Mouse (Mus musculus): Measurements from ENCODE around the gene Stxbp5l. TPM values are rescaled to one million over a fixed set of nuclear protein-coding genes. Genes with fewer than 3 reads are reported as not detected.
"Not testable (repeated sequence)": the region's sequence is repeated elsewhere in the genome, so short reads cannot be mapped to it uniquely, and the experiment has no call there.

The Stxbp5l gene
- polyA plus RNA-seq, 1 experiment from 2014 or later: 2.4 TPM

GRCm38 (mm10) chr16:37389201-37389905 is 4.6 kb upstream of the Stxbp5l start:
- H3K4me2 ChIP-seq (ENCODE audit: low read depth, low read length): no peak overlapping the region
- 0 out of 2 replicates have a peak, but pooled peaks cover under 1% of the 10 kb centered on the region for H3K4me1 ChIP-seq (ENCODE audit: control insufficient read depth, insufficient read depth, low read length)
- peak; percentile 52 for ATAC-seq
- WGBS: 52% methylated on average over 4 of the region's 4 CpGs
- no peaks in the 10 kb centered on the region for H3K36me3 ChIP-seq (ENCODE audit: control insufficient read depth, insufficient read depth, low read length)
- no peak overlapping the region; the same call in 1 of the 2 replicates for H3K27ac ChIP-seq (ENCODE audit: low read length)
- no peak overlapping the region for H3K4me3 ChIP-seq (ENCODE audit: low read length)
- no peaks in the 10 kb centered on the region for H3K27me3 ChIP-seq (replicated peaks; ENCODE audit: control insufficient read depth, insufficient read depth, low read length)
- no peak overlapping the region for H3K9ac ChIP-seq (ENCODE audit: low read depth, low read length)
- H3K9me3 ChIP-seq (ENCODE audit: control insufficient read depth, low read length): no peaks in the 10 kb centered on the region

DNA sequence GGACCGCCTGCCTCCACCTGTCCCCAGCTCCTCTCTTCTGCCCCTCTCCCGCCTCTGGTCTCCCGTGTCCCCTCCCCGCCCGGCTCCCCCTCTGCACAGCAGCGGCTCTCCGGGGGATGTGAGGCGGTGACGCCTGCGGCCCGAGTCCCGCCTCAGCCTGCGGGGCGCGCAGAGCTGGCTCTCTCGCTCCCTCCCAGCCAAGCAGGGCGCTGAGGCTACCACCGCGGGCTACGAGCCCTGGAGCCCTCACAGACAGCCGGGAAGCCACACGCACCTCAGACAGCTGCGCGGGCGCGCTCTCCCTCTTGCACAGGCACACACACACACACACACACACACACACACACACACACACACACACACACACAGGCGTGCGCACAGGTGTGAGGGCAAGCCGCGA is 393 bp downstream of the Stxbp5l start:
- Histone ChIP-seq H3K9me3 (ENCODE audit: control insufficient read depth, low read length) (no peaks in the 10 kb centered on the region), H3K4me3 (ENCODE audit: low read length) (peak overlapping the region; percentile 58), H3K27ac (ENCODE audit: low read length) (no peak overlapping the region), H3K4me2 (ENCODE audit: low read depth, low read length) (peak overlapping the region; percentile 99), H3K9ac (ENCODE audit: low read depth, low read length) (peak overlapping the region; percentile 59), H3K4me1 (ENCODE audit: control insufficient read depth, insufficient read depth, low read length) (peaks cover 6% of the 10 kb centered on the region; the same call in 1 of the 2 replicates), H3K27me3 (replicated peaks; ENCODE audit: control insufficient read depth, insufficient read depth, low read length) (no peaks in the 10 kb centered on the region), H3K36me3 (ENCODE audit: control insufficient read depth, insufficient read depth, low read length) (no peaks in the 10 kb centered on the region)
- ATAC-seq: peak; percentile 75; the same call in 1 of the 2 replicates
- 2% methylated on average over 30 of the region's 30 CpGs for WGBS

GRCm38 (mm10) chr16:37383426-37383825 is 1.3 kb downstream of the Stxbp5l start:
- Histone ChIP-seq H3K9me3 (ENCODE audit: control insufficient read depth, low read length) (no peaks in the 10 kb centered on the region), H3K4me2 (ENCODE audit: low read depth, low read length) (no peak overlapping the region), H3K4me1 (ENCODE audit: control insufficient read depth, insufficient read depth, low read length) (peaks cover 6% of the 10 kb centered on the region; the same call in 1 of the 2 replicates), H3K27me3 (replicated peaks; ENCODE audit: control insufficient read depth, insufficient read depth, low read length) (no peaks in the 10 kb centered on the region), H3K9ac (ENCODE audit: low read depth, low read length) (no peak overlapping the region), H3K4me3 (ENCODE audit: low read length) (no peak overlapping the region), H3K36me3 (ENCODE audit: control insufficient read depth, insufficient read depth, low read length) (no peaks in the 10 kb centered on the region), H3K27ac (ENCODE audit: low read length) (no peak overlapping the region)
- WGBS: 54% methylated on average over 4 of the region's 4 CpGs
- ATAC-seq: no peak

DNA sequence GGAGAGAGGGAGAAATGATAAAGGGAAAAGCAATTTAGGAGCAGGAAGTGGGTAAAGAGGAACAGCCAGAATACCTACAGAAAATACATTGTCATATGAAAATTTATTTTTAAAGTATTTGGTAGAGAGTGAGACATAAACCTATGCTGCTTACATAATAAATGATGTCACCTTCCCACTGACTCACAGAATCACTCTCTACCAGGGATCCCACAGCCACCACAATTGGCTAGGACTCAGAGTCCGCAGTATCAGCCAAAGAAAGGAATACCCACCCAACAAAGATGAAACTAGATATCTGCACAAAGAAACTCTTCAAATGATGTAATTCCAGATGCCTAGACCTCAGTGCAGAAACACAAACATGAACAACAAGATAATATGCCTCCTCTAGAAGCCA is 12.0 kb downstream of the Stxbp5l start:
- Histone ChIP-seq H3K27me3 (replicated peaks; ENCODE audit: control insufficient read depth, insufficient read depth, low read length) (no peaks in the 10 kb centered on the region), H3K9me3 (ENCODE audit: control insufficient read depth, low read length) (no peaks in the 10 kb centered on the region), H3K4me2 (ENCODE audit: low read depth, low read length) (no peak overlapping the region), H3K4me3 (ENCODE audit: low read length) (no peak overlapping the region), H3K9ac (ENCODE audit: low read depth, low read length) (no peak overlapping the region), H3K36me3 (ENCODE audit: control insufficient read depth, insufficient read depth, low read length) (no peaks in the 10 kb centered on the region), H3K4me1 (ENCODE audit: control insufficient read depth, insufficient read depth, low read length) (no peaks in the 10 kb centered on the region), H3K27ac (ENCODE audit: low read length) (no peak overlapping the region)
- 77% methylated on average over 1 of the region's 1 CpGs for WGBS
- no peak for ATAC-seq

- H3K9me3 ChIP-seq (ENCODE audit: control insufficient read depth, low read length): no peaks in the 10 kb centered on the region
- no peak overlapping the region for H3K4me3 ChIP-seq (ENCODE audit: low read length)
- H3K36me3 ChIP-seq (ENCODE audit: control insufficient read depth, insufficient read depth, low read length): no peaks in the 10 kb centered on the region
- H3K27me3 ChIP-seq (replicated peaks; ENCODE audit: control insufficient read depth, insufficient read depth, low read length): no peaks in the 10 kb centered on the region
- WGBS: 90% methylated on average over 4 of the region's 4 CpGs
- no peak for ATAC-seq
- H3K9ac ChIP-seq (ENCODE audit: low read depth, low read length): no peak overlapping the region
- no peaks in the 10 kb centered on the region for H3K4me1 ChIP-seq (ENCODE audit: control insufficient read depth, insufficient read depth, low read length)
- H3K27ac ChIP-seq (ENCODE audit: low read length): no peak overlapping the region
- no peak overlapping the region for H3K4me2 ChIP-seq (ENCODE audit: low read depth, low read length)
These were observed 17.3 kb downstream of the Stxbp5l start for GRCm38 (mm10) chr16:37367426-37367825.

DNA sequence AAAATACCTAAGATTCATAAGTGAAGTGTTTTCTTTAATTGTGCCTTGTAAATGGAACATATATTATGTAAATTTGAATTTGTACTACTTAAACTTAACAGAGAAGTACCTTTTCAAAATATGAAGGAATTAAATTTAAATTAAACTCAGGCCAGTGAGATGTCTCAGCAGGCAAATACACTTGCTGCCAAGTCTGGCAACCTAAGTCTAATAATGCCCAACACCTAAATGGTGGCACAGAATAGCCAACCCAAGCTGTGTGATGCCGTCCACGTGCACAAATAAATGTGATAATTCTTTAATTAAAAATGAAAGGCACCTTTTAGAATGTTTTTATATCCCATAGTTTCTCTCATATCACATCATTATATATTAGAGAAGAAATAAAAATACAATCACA is 20.8 kb downstream of the Stxbp5l start:
- no peak overlapping the region for H3K27ac ChIP-seq (ENCODE audit: low read length)
- H3K4me2 ChIP-seq (ENCODE audit: low read depth, low read length): no peak overlapping the region
- no peaks in the 10 kb centered on the region for H3K36me3 ChIP-seq (ENCODE audit: control insufficient read depth, insufficient read depth, low read length)
- ATAC-seq: no peak
- no peak overlapping the region for H3K9ac ChIP-seq (ENCODE audit: low read depth, low read length)
- WGBS: 83% methylated on average over 2 of the region's 2 CpGs
- no peaks in the 10 kb centered on the region for H3K9me3 ChIP-seq (ENCODE audit: control insufficient read depth, low read length)
- H3K4me1 ChIP-seq (ENCODE audit: control insufficient read depth, insufficient read depth, low read length): no peaks in the 10 kb centered on the region
- no peaks in the 10 kb centered on the region for H3K27me3 ChIP-seq (replicated peaks; ENCODE audit: control insufficient read depth, insufficient read depth, low read length)
- no peak overlapping the region for H3K4me3 ChIP-seq (ENCODE audit: low read length)

DNA sequence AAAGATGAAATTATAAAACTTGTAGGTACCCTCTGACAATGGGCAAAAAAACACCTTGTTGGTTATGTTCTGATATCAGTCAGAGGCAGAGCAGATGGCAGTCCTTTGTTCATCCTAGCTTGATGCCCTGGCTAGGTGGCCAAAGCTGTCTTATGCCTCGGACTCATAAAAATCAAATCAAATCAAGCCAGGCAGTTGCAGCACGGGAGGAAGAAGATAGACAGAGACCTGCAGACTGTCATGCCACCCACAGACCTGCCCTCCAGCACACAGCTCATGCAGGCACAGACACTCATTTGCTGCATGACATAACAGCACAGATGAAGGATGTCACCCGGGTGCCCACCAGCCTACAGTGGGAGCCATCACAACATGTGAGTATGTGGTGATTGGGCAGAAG is 29.1 kb downstream of the Stxbp5l start:
- no peaks in the 10 kb centered on the region for H3K9me3 ChIP-seq (ENCODE audit: control insufficient read depth, low read length)
- H3K4me1 ChIP-seq (ENCODE audit: control insufficient read depth, insufficient read depth, low read length): no peaks in the 10 kb centered on the region
- no peak overlapping the region for H3K27ac ChIP-seq (ENCODE audit: low read length)
- H3K9ac ChIP-seq (ENCODE audit: low read depth, low read length): no peak overlapping the region
- no peaks in the 10 kb centered on the region for H3K36me3 ChIP-seq (ENCODE audit: control insufficient read depth, insufficient read depth, low read length)
- no peaks in the 10 kb centered on the region for H3K27me3 ChIP-seq (replicated peaks; ENCODE audit: control insufficient read depth, insufficient read depth, low read length)
- H3K4me2 ChIP-seq (ENCODE audit: low read depth, low read length): no peak overlapping the region
- H3K4me3 ChIP-seq (ENCODE audit: low read length): no peak overlapping the region
- ATAC-seq: no peak
- WGBS: 82% methylated on average over 3 of the region's 3 CpGs

DNA sequence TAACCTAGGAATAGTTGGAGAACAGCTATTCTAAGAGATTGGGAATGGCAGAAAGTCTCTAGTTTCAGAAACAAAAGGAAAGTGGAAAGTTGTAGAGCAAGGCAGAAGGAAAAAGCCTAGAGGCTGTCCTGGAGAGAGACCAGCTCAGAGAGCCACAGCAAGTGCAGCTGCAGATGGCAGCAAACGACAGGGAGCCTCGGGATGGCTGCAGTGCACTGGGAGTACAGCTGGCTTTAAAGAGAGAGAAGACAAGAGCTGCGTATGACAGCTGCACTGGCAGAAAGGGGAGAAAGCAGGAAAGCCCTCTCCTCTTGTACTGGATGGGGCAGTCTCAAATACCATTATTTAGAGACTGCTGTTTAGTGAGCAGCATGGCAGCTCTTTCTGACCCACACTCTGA is 37.7 kb downstream of the Stxbp5l start:
- Histone ChIP-seq H3K36me3 (ENCODE audit: control insufficient read depth, insufficient read depth, low read length) (no peaks in the 10 kb centered on the region), H3K9ac (ENCODE audit: low read depth, low read length) (no peak overlapping the region), H3K27ac (ENCODE audit: low read length) (no peak overlapping the region), H3K27me3 (replicated peaks; ENCODE audit: control insufficient read depth, insufficient read depth, low read length) (no peaks in the 10 kb centered on the region), H3K4me2 (ENCODE audit: low read depth, low read length) (no peak overlapping the region), H3K9me3 (ENCODE audit: control insufficient read depth, low read length) (no peaks in the 10 kb centered on the region), H3K4me3 (ENCODE audit: low read length) (no peak overlapping the region), H3K4me1 (ENCODE audit: control insufficient read depth, insufficient read depth, low read length) (no peaks in the 10 kb centered on the region)
- ATAC-seq: peak; percentile 46; the same call in 1 of the 2 replicates
- 19% methylated on average over 3 of the region's 3 CpGs for WGBS

DNA sequence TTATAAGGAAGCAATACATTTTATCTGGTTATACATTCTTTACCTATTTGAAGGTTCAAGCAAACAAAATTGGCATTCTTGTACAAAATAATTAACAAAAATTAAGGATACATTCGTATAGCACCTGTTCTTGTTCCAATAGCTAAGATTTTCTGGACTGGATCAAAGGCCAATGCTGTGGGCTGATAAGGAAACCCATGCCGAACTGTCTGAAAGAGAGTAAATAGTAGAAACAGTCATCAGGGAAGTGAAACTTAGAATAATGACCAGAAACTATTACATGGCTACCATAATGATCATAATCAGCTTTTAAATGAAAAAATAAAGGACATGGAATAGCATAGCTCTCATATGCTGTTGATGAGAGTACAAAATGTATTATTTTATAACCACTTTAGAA is 39.8 kb downstream of the Stxbp5l start:
- 42% methylated on average over 2 of the region's 2 CpGs for WGBS
- Histone ChIP-seq H3K9me3 (ENCODE audit: control insufficient read depth, low read length) (no peaks in the 10 kb centered on the region), H3K4me1 (ENCODE audit: control insufficient read depth, insufficient read depth, low read length) (no peaks in the 10 kb centered on the region)

DNA sequence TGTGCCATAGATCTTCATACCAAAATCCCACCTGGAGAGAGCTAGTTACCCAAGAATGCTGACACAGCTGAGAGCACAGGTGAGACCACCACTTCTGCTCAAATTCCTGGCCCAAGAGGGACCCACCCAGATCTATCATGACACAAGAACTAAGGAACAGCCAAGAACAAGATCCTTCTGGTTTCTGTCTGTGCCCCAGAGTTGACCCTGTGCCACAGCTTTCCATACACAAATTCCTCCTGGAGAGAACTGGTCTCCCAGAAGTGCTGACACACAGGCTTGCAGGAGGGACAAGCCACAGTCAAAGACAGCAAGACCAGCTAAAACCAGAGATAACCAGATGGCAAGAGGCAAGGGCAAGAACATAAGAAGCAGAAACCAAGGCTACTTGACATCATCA is 43.3 kb downstream of the Stxbp5l start:
- not testable (repeated sequence) for H3K4me3 ChIP-seq (ENCODE audit: low read length); H3K4me1 ChIP-seq (ENCODE audit: control insufficient read depth, insufficient read depth, low read length); H3K36me3 ChIP-seq (ENCODE audit: control insufficient read depth, insufficient read depth, low read length); H3K27ac ChIP-seq (ENCODE audit: low read length); H3K4me2 ChIP-seq (ENCODE audit: low read depth, low read length); H3K27me3 ChIP-seq (replicated peaks; ENCODE audit: control insufficient read depth, insufficient read depth, low read length); H3K9ac ChIP-seq (ENCODE audit: low read depth, low read length); H3K9me3 ChIP-seq (ENCODE audit: control insufficient read depth, low read length); ATAC-seq

More for the DNA sequence above, 39.8 kb downstream of the Stxbp5l start:
- Histone ChIP-seq H3K4me3 (ENCODE audit: low read length) (no peak overlapping the region), H3K27me3 (replicated peaks; ENCODE audit: control insufficient read depth, insufficient read depth, low read length) (no peaks in the 10 kb centered on the region), H3K4me2 (ENCODE audit: low read depth, low read length) (no peak overlapping the region), H3K9ac (ENCODE audit: low read depth, low read length) (no peak overlapping the region), H3K36me3 (ENCODE audit: control insufficient read depth, insufficient read depth, low read length) (no peaks in the 10 kb centered on the region), H3K27ac (ENCODE audit: low read length) (no peak overlapping the region)
- ATAC-seq: peak; percentile 92

Data from intestine, embryonic 16.5 days (tissue).